Mouse (Mus musculus): ENCODE results near the gene Foxn3.

The Foxn3 gene

DNA sequence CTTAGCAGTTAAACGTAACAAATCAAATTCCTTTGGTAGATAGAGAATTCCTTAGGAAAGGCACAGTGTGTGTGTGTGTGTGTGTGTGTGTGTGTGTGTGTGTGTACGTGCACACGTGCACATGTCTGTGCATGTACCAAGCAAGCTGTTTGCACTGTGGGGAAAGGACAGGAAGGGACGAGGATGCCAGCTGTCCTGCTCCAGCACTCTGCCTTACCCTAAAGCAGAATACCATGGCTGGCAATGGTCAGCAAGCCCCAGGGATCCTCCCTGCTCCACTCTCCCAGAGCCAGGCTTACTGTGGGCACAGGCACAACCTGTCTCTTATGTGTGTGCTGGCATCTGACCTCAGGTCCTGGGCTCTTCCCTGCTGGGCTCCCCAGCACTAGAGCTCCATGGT, 218.1 kb downstream of the Foxn3 start:
- DNase-seq, result no peak

DNA sequence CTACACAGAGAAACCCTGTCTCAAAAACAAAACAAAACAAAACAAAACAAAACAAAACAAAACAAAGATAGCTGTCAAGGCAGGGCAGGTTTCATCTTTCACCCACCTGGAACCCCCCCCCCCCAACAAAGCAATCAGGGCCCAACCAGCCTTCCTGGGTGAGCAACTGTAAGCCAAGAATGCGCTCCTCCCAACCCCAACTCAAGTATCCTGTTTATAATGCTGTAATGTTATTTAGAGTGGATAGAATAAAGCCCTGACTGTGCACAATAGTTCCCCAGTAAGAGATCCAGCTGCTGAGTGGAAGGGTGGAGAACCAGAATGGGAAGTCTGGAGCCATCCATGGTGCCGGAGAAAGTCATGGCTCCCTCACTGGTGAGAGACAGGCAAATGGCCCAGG, 220.0 kb downstream of the Foxn3 start:
- DNase-seq, result no peak

- no peak for DNase-seq
Observed at GRCm38 (mm10) chr12:99342160-99342559, 221.2 kb downstream of the Foxn3 start.

- no peak for DNase-seq
Observed at GRCm38 (mm10) chr12:99341751-99342150, 221.6 kb downstream of the Foxn3 start.

- no peak for DNase-seq
Observed at GRCm38 (mm10) chr12:99340418-99341182, 222.8 kb downstream of the Foxn3 start.

GRCm38 (mm10) chr12:99339640-99340325, 223.6 kb downstream of the Foxn3 start:
- DNase-seq, result no peak

DNA sequence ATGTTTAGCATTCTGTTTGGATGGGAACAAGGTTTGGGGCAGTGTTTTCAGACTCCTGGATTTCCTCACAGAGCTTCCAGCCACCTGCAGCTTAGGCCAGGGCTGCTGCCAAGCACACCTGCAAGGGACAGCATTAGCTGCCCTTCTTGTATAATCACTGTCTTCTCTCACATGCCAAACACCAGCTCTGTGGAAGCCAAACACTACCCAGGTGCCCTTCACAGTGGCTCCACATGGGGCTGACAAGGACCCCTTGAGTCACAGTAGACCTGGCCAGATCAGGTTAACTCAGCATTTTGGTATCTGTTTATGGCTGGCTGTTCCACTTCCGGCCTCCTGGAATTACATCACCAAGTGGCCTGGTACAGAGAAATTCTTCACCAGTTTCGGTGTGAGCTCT, 224.6 kb downstream of the Foxn3 start:
- DNase-seq, result no peak

DNA sequence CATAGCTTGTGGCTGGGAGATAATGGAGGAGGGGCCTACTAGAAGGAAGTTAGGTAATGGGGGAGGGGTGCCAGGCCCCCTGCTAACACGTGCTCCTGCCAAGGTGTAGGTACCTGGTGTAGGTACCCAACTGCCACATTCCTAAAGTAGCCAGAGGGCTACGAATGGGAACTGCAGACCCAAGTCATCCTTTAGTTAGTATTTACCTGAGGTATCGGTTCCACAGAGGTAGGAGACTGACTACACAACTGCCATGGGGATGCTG, 226.3 kb downstream of the Foxn3 start:
- DNase-seq, result no peak

GRCm38 (mm10) chr12:99336349-99337170, 226.8 kb downstream of the Foxn3 start:
- peak; percentile 72 for DNase-seq

- no peak for DNase-seq
Observed at GRCm38 (mm10) chr12:99335628-99336027, 227.8 kb downstream of the Foxn3 start.

GRCm38 (mm10) chr12:99334026-99334425, 229.4 kb downstream of the Foxn3 start:
- DNase-seq, result no peak

DNA sequence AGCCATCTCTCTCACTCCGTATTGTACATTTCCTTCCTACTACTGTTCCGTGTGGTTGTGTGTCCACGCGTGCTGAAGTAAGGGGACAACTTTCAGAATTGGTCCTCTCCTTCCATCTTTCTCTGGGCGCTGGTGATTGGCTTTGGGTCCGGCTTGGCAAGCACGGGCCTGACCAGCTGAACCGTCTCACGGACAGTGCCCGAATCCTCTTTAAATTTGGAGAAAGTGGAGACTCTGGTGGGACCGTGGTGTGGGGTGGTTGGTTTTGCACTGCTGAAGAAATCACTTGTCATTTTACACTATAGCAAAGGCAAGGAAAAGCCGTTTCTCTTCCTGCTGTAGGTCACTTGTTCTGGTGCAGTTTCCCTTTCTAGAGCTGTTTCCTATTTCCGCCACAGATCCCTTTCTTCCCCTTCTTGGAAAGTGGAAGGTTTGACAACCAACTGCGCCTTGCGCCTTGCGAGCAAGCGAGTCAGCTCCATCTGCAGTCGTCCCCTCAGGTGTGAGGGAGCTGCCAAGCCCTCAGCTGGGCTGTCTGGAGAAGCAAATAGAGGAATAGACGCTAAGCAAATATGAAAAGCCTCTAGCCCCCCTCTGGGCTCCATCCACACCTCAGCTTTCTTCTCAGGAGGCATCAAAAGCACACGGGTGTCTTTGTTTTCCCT, 229.9 kb downstream of the Foxn3 start:
- DNase-seq, result no peak

DNA sequence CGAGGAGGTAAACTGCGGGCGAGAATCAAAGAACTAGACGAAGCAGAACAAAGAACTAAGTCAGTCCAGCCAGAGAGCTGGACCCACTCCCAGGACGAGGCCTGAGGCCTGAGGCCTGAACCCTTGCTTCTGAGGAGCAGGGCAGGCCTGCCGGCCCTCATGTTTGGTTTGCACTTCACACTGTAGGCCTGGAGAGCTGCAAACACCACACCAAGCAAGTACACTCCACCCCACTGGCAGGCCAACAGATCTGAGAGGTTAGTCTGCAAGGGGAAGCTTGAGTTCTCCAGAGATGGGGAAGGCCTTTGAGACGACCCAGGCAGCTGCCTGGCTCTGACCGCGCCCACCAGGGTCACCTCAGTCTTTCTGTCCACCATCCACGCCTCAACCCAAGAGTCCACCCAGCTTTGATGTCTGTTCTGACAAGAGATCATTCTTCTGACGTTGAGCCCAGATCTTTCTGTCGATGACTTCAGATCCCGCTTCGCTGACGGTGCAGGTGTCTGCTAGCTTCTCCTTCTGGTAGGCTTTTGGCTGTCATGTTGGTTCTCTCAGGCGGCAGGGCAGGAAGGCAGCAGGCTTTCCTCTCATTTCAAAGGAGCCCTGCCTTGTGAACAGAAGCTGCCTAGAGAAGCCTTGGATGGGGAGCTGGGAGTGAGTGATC, 231.1 kb downstream of the Foxn3 start:
- DNase-seq, result no peak

GRCm38 (mm10) chr12:99331341-99331947, 231.9 kb downstream of the Foxn3 start:
- DNase-seq, result no peak

DNA sequence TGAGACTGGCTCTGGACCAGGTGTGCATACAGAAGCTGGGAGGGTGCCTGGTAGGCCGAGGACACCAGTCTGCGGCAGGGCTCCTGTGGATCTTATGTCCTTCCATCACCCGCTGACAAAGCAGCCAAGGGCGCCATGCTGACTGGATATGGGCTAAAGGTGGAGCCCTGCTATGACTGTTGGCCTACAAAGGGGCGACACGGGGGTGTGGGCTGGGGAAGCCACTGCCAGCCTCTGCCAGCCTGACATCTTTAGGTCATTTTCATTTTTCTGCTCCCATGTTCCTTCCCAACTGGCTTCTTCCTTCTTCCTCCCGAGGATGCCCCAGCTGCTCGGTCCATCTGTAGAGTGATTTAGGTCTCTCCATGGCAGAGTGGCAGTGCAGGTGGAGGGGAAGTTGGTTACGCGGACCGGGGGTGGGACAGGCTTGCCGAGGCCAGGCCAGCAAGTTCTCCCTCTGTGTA, 232.5 kb downstream of the Foxn3 start:
- DNase-seq, result no peak

DNA sequence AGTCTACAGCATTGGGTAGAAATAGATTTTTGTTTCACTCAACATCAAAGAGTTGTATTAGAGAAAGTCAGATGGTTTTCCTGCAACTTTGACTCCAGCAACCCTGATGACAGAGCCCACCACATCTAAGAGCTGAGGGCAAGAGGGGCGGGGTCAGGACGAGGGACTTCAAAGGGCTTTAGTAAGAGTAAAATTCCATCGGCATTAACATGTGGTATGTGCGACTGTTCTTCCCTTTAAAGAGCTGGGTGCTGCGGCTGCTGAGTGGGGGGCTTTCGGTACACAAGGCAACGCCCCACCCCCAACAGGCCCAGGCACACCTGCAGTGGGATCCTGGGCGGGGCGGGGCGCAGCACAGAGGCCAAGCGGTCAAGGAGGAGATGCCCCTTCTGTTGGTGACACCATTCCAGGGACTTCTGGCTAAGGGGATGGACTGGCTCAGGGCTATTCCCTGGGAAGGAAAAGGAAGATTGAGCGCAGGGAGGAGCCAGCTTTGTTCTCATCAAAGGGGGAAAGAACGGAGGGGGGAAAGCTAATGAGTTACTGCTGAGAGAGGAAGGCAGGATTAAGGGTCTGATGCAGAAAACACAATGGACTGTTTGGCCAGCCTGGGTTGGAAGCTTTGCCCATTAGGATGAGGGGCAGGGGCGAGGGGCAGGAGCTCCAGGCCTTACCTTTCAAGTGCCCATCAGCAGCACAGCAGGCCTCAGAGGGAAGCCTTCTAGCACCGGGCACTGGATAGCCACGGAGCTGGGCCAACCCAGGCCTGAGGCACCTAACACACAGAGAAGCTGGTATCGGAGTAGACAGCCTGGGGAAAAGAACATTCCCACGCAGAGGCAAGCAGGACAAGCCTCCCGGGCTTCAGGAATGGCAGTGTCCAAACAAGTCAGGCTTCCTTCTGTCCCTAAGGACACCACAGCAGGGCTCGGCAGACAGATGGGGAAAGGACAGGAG, 233.8 kb downstream of the Foxn3 start:
- no peak for DNase-seq

- no peak for DNase-seq
Observed at GRCm38 (mm10) chr12:99326157-99326556, 237.2 kb downstream of the Foxn3 start.

DNA sequence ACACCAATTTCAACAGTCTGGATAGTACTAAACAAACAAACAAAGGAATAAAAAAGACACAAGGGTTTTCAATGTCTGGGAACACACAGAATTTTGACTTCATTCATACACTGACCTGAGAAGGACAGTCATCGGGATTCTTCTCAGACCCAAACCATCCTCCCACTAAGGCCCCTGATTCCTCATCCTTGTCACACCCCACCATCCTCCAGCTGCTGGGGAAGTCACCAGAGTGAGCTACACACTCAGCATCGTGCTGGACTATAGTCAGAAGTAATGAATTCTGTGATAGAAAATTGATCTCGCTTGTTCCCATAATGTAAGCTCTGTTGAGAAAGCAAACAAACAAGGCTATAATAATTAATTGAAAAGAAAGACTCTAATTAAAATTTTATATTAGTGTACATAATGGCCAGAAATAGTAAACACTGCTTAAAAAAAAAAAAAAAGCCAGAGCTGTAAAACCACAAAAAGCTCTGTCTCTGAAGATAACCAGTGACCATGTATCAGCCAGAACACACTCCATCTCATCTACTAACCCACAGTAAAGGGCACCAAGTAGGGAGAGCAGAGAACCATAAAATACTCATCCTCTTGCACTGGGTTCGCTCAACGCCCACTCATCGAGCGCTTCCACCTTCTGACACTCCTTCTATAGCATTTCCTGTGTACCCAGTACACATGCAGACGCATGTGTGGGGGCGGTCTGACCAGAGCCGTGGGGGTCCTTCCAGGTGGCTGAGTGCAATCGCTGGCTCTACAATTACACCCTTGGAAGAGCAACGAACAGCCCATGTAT, 241.6 kb downstream of the Foxn3 start:
- no peak for DNase-seq

- DNase-seq, result no peak
Observed at GRCm38 (mm10) chr12:99320966-99321496, 242.4 kb downstream of the Foxn3 start.

DNA sequence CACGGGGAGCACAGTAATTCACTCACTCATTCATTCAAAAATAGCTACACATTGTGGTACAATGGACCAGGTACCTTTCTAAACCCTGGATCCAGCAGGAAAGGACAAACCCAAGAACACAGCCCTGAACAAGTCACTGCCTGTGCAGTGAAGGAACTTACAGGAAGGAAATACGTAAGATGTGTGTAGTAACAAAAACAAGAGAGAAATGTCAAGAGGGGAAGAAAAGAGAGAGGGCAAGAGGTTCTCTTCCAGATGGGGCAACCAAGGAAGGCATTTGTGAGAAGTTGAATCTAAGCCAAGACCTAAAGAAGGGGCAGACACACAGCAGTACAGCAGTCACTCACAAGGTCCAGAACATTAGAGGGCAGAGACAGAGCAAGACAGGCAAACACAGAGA, 243.5 kb downstream of the Foxn3 start:
- no peak for DNase-seq
